Mouse (Mus musculus): ENCODE results near the gene Spata46.

- no peak for TF ChIP-seq EP300 (IDR thresholded peaks at IDR 0.05)
- no peak for TF ChIP-seq CTCF (IDR thresholded peaks at IDR 0.05)
These were observed 37.9 kb upstream of the Spata46 start for GRCm38 (mm10) chr1:170270696-170271095.

Measured in lung, postnatal 0 days (tissue).